ENCODE assay signal across 20 mouse cellular contexts in the genomic region with DNA sequence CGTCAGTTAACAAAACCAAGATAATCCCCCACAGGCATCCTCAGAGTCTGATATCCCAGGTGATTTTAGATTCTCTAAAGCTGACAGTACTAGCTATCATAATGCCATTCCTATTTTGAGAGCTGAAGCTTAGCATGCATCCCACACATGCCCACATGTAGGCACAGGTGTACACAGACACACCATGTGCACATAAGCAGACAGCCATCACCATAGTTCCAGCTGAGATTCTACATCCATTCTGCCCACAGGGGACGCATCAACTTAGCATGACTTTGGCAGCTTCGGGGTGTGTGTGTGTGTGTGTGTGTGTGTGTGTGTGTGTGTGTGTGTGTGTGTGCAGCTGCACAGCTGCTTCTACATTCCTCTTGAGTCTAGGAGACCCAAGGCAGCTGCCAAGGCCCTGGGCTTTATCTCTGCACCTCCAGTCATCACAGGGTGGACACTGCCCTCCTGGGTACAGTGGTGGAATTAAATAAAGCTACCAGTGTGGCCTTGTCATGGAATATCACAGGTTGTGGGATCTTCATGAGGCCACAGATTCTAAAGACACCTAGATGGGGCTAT. TPM values are rescaled to one million over a fixed set of nuclear protein-coding genes. Genes with fewer than 3 reads are reported as not detected.
A peak's percentile ranks its signal among the peaks of the same experiment; 100 is the strongest.
DNase-seq lines count a peak whose midpoint lies in the region; ATAC-seq and TF ChIP-seq lines count a peak whose summit lies in the region.
"Had no signal": no experiment of that assay in that cellular context is flagged by ENCODE, and none has a peak within 500 bp of the region (broad histone marks: within the 10 kb centered on the region; RNA-seq: fewer than 3 reads in every experiment).

No protein-coding gene starts in this region.

- H3K9me3 ChIP-seq in heart, postnatal 0 days (replicated peaks; ENCODE audit: control insufficient read depth, low read length): no peaks in the 10 kb centered on the region
- H3K9me3 ChIP-seq in midbrain, postnatal 0 days (ENCODE audit: low read length): no peaks in the 10 kb centered on the region
- H3K9me3 ChIP-seq: heart, embryonic 12.5 days; limb, embryonic 15.5 days; megakaryocyte, embryonic 14.5 days; neural tube, embryonic 12.5 days had no signal

- no peak overlapping the region for H3K4me2 ChIP-seq in heart, postnatal 0 days (ENCODE audit: low read depth, low read length)
- H3K4me2 ChIP-seq in midbrain, postnatal 0 days (ENCODE audit: low read depth, low read length, poor library complexity, severe bottlenecking): no peak overlapping the region
- H3K4me2 ChIP-seq: limb, embryonic 15.5 days; neural tube, embryonic 12.5 days had no signal

- 53% methylated on average over 3 of the region's 3 CpGs for WGBS in heart, postnatal 0 days
- 39% methylated on average over 3 of the region's 3 CpGs for WGBS in midbrain, postnatal 0 days

- H3K4me3 ChIP-seq in heart, postnatal 0 days (ENCODE audit: low read depth, low read length): no peak overlapping the region
- H3K4me3 ChIP-seq in left cerebral cortex, adult 2 months: no peak overlapping the region
- no peak overlapping the region for H3K4me3 ChIP-seq in midbrain, postnatal 0 days (ENCODE audit: low read depth, low read length)
- H3K4me3 ChIP-seq: heart, embryonic 12.5 days; limb, embryonic 15.5 days; megakaryocyte, embryonic 14.5 days; neural tube, embryonic 12.5 days had no signal

- peak; percentile 44; the same call in 1 of the 2 replicates for ATAC-seq in heart, postnatal 0 days (ENCODE audit: insufficient read depth, low read depth)
- no peak for ATAC-seq in midbrain, postnatal 0 days (ENCODE audit: low FRiP score)
- ATAC-seq: activated CD4-positive, CD25-positive, alpha-beta regulatory T cell, adult 4 months; inflammation-experienced regulatory T-cells, adult 6 months had no signal

- no peaks in the 10 kb centered on the region for H3K4me1 ChIP-seq in heart, postnatal 0 days (ENCODE audit: control insufficient read depth, insufficient read depth)
- H3K4me1 ChIP-seq in midbrain, postnatal 0 days (ENCODE audit: insufficient read depth, low read length): no peaks in the 10 kb centered on the region
- H3K4me1 ChIP-seq: limb, embryonic 15.5 days had no signal

- intact Hi-C loops in heart, postnatal 14 days (cut with DNase I): loop anchor here (10.0 kb wide), 1 partner anchor 366 kb away; no protein-coding TSS in a partner anchor
- intact Hi-C loops in left cerebral cortex, postnatal 25 days (cut with DNase I): no loop called here
- intact Hi-C loops in left cerebral cortex, adult 2 months (cut with DNase I): no loop called here

- TF ChIP-seq POLR2A in brain, embryonic 14.5 days (IDR thresholded peaks at IDR 0.05; ENCODE audit: borderline replicate concordance, extremely low read depth, insufficient read depth, insufficient read length, poor library complexity, severe bottlenecking): no peak

- no peak overlapping the region for H3K27ac ChIP-seq in heart, postnatal 0 days (ENCODE audit: low read depth)
- H3K27ac ChIP-seq in left cerebral cortex, adult 2 months: no peak overlapping the region
- H3K27ac ChIP-seq in midbrain, postnatal 0 days (ENCODE audit: low read depth, low read length): no peak overlapping the region
- H3K27ac ChIP-seq: limb, embryonic 15.5 days; neural tube, embryonic 12.5 days had no signal

- TF ChIP-seq CTCF in heart, postnatal 0 days (IDR thresholded peaks at IDR 0.05; ENCODE audit: low read depth): peak; percentile 18
- TF ChIP-seq CTCF in left cerebral cortex, adult 2 months (IDR thresholded peaks at IDR 0.05): no peak
- no peak for TF ChIP-seq CTCF in brain, embryonic 14.5 days (IDR thresholded peaks at IDR 0.05; ENCODE audit: borderline replicate concordance, extremely low read depth, insufficient read depth, insufficient read length)
- TF ChIP-seq CTCF in midbrain, postnatal 0 days (IDR thresholded peaks at IDR 0.05): no peak

- H3K9ac ChIP-seq in heart, postnatal 0 days (replicated peaks; ENCODE audit: low read depth, low read length): no peak overlapping the region
- no peak overlapping the region for H3K9ac ChIP-seq in midbrain, postnatal 0 days (replicated peaks; ENCODE audit: low read length, poor library complexity, severe bottlenecking)
- H3K9ac ChIP-seq: heart, embryonic 12.5 days; limb, embryonic 15.5 days; neural tube, embryonic 12.5 days had no signal

- no peak for TF ChIP-seq EP300 in heart, postnatal 0 days (IDR thresholded peaks at IDR 0.05; ENCODE audit: low read depth)

- no peaks in the 10 kb centered on the region for H3K27me3 ChIP-seq in heart, postnatal 0 days (ENCODE audit: control insufficient read depth, insufficient read depth, low read length)
- no peaks in the 10 kb centered on the region for H3K27me3 ChIP-seq in midbrain, postnatal 0 days (ENCODE audit: insufficient read depth, low read length)
- H3K27me3 ChIP-seq: limb, embryonic 15.5 days; megakaryocyte, embryonic 14.5 days; neural tube, embryonic 12.5 days had no signal

- H3K36me3 ChIP-seq in heart, postnatal 0 days (replicated peaks; ENCODE audit: control insufficient read depth, insufficient read depth, low read length): 0 out of 2 replicates have a peak, but pooled peaks cover 2% of the 10 kb centered on the region
- H3K36me3 ChIP-seq in midbrain, postnatal 0 days (ENCODE audit: insufficient read depth, low read length): peaks cover 7% of the 10 kb centered on the region

- no peak for DNase-seq in heart, postnatal 0 days (ENCODE audit: low spot score)
- no peak for DNase-seq in heart, postnatal 14 days
- peak; percentile 37 to 58 for DNase-seq in left cerebral cortex, postnatal 25 days (ENCODE audit: low spot score in 2 of 2)
- no peak for DNase-seq in left cerebral cortex, adult 2 months (ENCODE audit: extremely low spot score in 1 of 2, low spot score in 2 of 2)
- DNase-seq in brain, embryonic 14.5 days (ENCODE audit: low read depth): peak; percentile 31
- peak; percentile 21 for DNase-seq in midbrain, postnatal 0 days (ENCODE audit: low spot score)
- no peak for DNase-seq in adrenal gland, postnatal 4 days (ENCODE audit: low spot score in 2 of 2)
- DNase-seq in gastrocnemius, adult 8-10 months (ENCODE audit: low spot score in 2 of 2): no peak
- DNase-seq: adrenal gland, postnatal 36 days; cerebellum, postnatal 36 days; kidney, adult 9 months; lung, adult 18-20 months had no signal

RNA-seq across cellular contexts. Expression of a gene that starts 2.1 kb away (rescaled TPM):
- 0.15 and 2.0 TPM in 2 replicates for total RNA-seq in heart, postnatal 0 days (2014; rRNA removed; ENCODE audit: low replicate concordance)
- 0.05 TPM in 2 replicates for polyA plus RNA-seq in heart, postnatal 0 days (2015; fragmentation: Nextera tagmentation; extraction: Ambion mirVana)
- 1 to 10 TPM in 1 of 2 experiments, under 1 TPM in 1; 0.56 to 1.0 TPM for total RNA-seq in heart, postnatal 14 days (2021)
- 1 to 10 TPM; 1.2 to 2.0 TPM for total RNA-seq in left cerebral cortex, postnatal 25 days (2021)
- total RNA-seq in left cerebral cortex, adult 2 months (2021): 1 to 10 TPM; 2.2 to 2.5 TPM
- polyA plus RNA-seq in brain, embryonic 14.5 days (2012; rRNA removed): 0.98 and 1.2 TPM in 2 replicates
- 0.44 and 0.52 TPM in 2 replicates for total RNA-seq in midbrain, postnatal 0 days (2014; rRNA removed)
- polyA plus RNA-seq in midbrain, postnatal 0 days (2015; fragmentation: Nextera tagmentation; extraction: Ambion mirVana): 0.13 and 0.14 TPM in 2 replicates
- total RNA-seq in adrenal gland, postnatal 4 days (2021): 1 to 10 TPM; 5.6 to 6.3 TPM
- total RNA-seq in gastrocnemius, adult 8-10 months (2022): 1 to 10 TPM in 2 of 4 experiments, under 1 TPM in 2; 0.75 to 1.8 (median 1.2) TPM

RNA-seq across cellular contexts. Expression of a gene that starts 21.4 kb away (rescaled TPM):
- total RNA-seq in heart, postnatal 0 days (2014; rRNA removed; ENCODE audit: low replicate concordance): 40.9 and 58.7 TPM in 2 replicates
- 51.0 and 51.4 TPM in 2 replicates for polyA plus RNA-seq in heart, postnatal 0 days (2015; fragmentation: Nextera tagmentation; extraction: Ambion mirVana)
- total RNA-seq in heart, postnatal 14 days (2021): 10 to 100 TPM; 41.0 to 41.8 TPM
- total RNA-seq in left cerebral cortex, postnatal 25 days (2021): 100 to 1,000 TPM; 139 to 147 TPM
- total RNA-seq in left cerebral cortex, adult 2 months (2021): 100 to 1,000 TPM; 135 to 155 TPM
- polyA plus RNA-seq in brain, embryonic 14.5 days (2012; rRNA removed): 104 and 109 TPM in 2 replicates
- 94.1 and 123 TPM in 2 replicates for total RNA-seq in midbrain, postnatal 0 days (2014; rRNA removed)
- 124 and 132 TPM in 2 replicates for polyA plus RNA-seq in midbrain, postnatal 0 days (2015; fragmentation: Nextera tagmentation; extraction: Ambion mirVana)
- total RNA-seq in adrenal gland, postnatal 4 days (2021): 10 to 100 TPM; 87.0 to 93.3 TPM
- 10 to 100 TPM; 31.7 to 34.2 (median 33.0) TPM for total RNA-seq in gastrocnemius, adult 8-10 months (2022)

RNA-seq across cellular contexts. Expression of a gene that starts 33.9 kb away (rescaled TPM):
- 8.6 and 9.8 TPM in 2 replicates for total RNA-seq in heart, postnatal 0 days (2014; rRNA removed; ENCODE audit: low replicate concordance)
- polyA plus RNA-seq in heart, postnatal 0 days (2015; fragmentation: Nextera tagmentation; extraction: Ambion mirVana): 27.6 and 29.6 TPM in 2 replicates
- total RNA-seq in heart, postnatal 14 days (2021): 10 to 100 TPM; 15.3 to 15.7 TPM
- 10 to 100 TPM; 36.0 to 37.9 TPM for total RNA-seq in left cerebral cortex, postnatal 25 days (2021)
- total RNA-seq in left cerebral cortex, adult 2 months (2021): 10 to 100 TPM; 38.9 to 44.7 TPM
- 63.1 and 66.1 TPM in 2 replicates for polyA plus RNA-seq in brain, embryonic 14.5 days (2012; rRNA removed)
- 40.4 and 59.5 TPM in 2 replicates for total RNA-seq in midbrain, postnatal 0 days (2014; rRNA removed)
- 95.5 and 111 TPM in 2 replicates for polyA plus RNA-seq in midbrain, postnatal 0 days (2015; fragmentation: Nextera tagmentation; extraction: Ambion mirVana)
- 10 to 100 TPM in 1 of 2 experiments, 1 to 10 TPM in 1; 8.8 to 12.6 TPM for total RNA-seq in adrenal gland, postnatal 4 days (2021)
- total RNA-seq in gastrocnemius, adult 8-10 months (2022): 1 to 10 TPM in 1 of 4 experiments, not detected in 3; 1.4 TPM
- polyA plus RNA-seq: activated CD4-positive, CD25-positive, alpha-beta regulatory T cell, adult 4 months; inflammation-experienced regulatory T-cells, adult 6 months had no signal

RNA-seq across cellular contexts. Expression of a gene that starts 54.9 kb away (rescaled TPM):
- total RNA-seq in heart, postnatal 0 days (2014; rRNA removed; ENCODE audit: low replicate concordance): 0.81 TPM in 1 of 2 replicates, not detected in the other
- 0.05 and 0.12 TPM in 2 replicates for polyA plus RNA-seq in heart, postnatal 0 days (2015; fragmentation: Nextera tagmentation; extraction: Ambion mirVana)
- under 1 TPM in 1 of 2 experiments, not detected in 1; 0.17 TPM for total RNA-seq in heart, postnatal 14 days (2021)
- total RNA-seq in left cerebral cortex, postnatal 25 days (2021): 10 to 100 TPM; 31.2 to 38.2 TPM
- 10 to 100 TPM; 34.8 to 36.0 TPM for total RNA-seq in left cerebral cortex, adult 2 months (2021)
- 14.8 and 42.9 TPM in 2 replicates for polyA plus RNA-seq in brain, embryonic 14.5 days (2012; rRNA removed)
- total RNA-seq in midbrain, postnatal 0 days (2014; rRNA removed): 53.9 and 58.7 TPM in 2 replicates
- 43.6 and 47.8 TPM in 2 replicates for polyA plus RNA-seq in midbrain, postnatal 0 days (2015; fragmentation: Nextera tagmentation; extraction: Ambion mirVana)
- 10 to 100 TPM; 11.1 to 13.6 TPM for total RNA-seq in adrenal gland, postnatal 4 days (2021)
- total RNA-seq in gastrocnemius, adult 8-10 months (2022): under 1 TPM in 2 of 4 experiments, not detected in 2; 0.09 to 0.15 TPM
- polyA plus RNA-seq: activated CD4-positive, CD25-positive, alpha-beta regulatory T cell, adult 4 months; inflammation-experienced regulatory T-cells, adult 6 months had no signal

RNA-seq across cellular contexts. Expression of a gene that starts 59.6 kb away (rescaled TPM):
- 0.84 TPM in 1 of 2 replicates, not detected in the other for total RNA-seq in heart, postnatal 0 days (2014; rRNA removed; ENCODE audit: low replicate concordance)
- polyA plus RNA-seq in heart, postnatal 0 days (2015; fragmentation: Nextera tagmentation; extraction: Ambion mirVana): 0.07 and 0.10 TPM in 2 replicates
- total RNA-seq in heart, postnatal 14 days (2021): not detected
- total RNA-seq in left cerebral cortex, postnatal 25 days (2021): not detected
- total RNA-seq in left cerebral cortex, adult 2 months (2021): under 1 TPM in 1 of 2 experiments, not detected in 1; 0.23 TPM
- 0.14 and 0.26 TPM in 2 replicates for polyA plus RNA-seq in brain, embryonic 14.5 days (2012; rRNA removed)
- not detected in 2 replicates for total RNA-seq in midbrain, postnatal 0 days (2014; rRNA removed)
- 0.10 and 0.28 TPM in 2 replicates for polyA plus RNA-seq in midbrain, postnatal 0 days (2015; fragmentation: Nextera tagmentation; extraction: Ambion mirVana)
- total RNA-seq in adrenal gland, postnatal 4 days (2021): not detected
- total RNA-seq in gastrocnemius, adult 8-10 months (2022): not detected
- total RNA-seq: adrenal gland, postnatal 36 days; gastrocnemius, postnatal 4 days had no signal
- polyA plus RNA-seq: activated CD4-positive, CD25-positive, alpha-beta regulatory T cell, adult 4 months; inflammation-experienced regulatory T-cells, adult 6 months; limb, embryonic 15.5 days; testis, adult 2 months had no signal

Comparison
In these comparisons a context has a peak if more than half of its experiments do, and no peak if none do; other contexts are left out.
1. DNase-seq: peak in left cerebral cortex, postnatal 25 days (2 of 2), brain, embryonic 14.5 days (single experiment) and midbrain, postnatal 0 days (single experiment); none in heart, postnatal 0 days (single experiment), heart, postnatal 14 days (0 of 2), left cerebral cortex, adult 2 months (0 of 2), adrenal gland, postnatal 4 days (0 of 2) and gastrocnemius, adult 8-10 months (0 of 2).